Mouse (Mus musculus) ovary, postnatal 36 days (tissue): Measurements from ENCODE around the gene Ehd4.
A peak's percentile ranks its signal among the peaks of the same experiment; 100 is the strongest.

ENCODE experiments used
- DNase-seq: peaks from one replicate; pipeline ENCODE4 v3.0.0; 2022; ENCODE audit warnings: low spot score, mixed read lengths

The Ehd4 gene

GRCm38 (mm10) chr2:120108077-120108476, 46.3 kb downstream of the Ehd4 start:
- no peak for DNase-seq

- no peak for DNase-seq
Measured at GRCm38 (mm10) chr2:120107446-120107845, 47.0 kb downstream of the Ehd4 start.

GRCm38 (mm10) chr2:120106397-120106973, 47.9 kb downstream of the Ehd4 start:
- DNase-seq, result no peak

GRCm38 (mm10) chr2:120105861-120106260, 48.5 kb downstream of the Ehd4 start:
- DNase-seq, result no peak

- peak; percentile 36 for DNase-seq
Measured at GRCm38 (mm10) chr2:120102881-120103280, 51.5 kb downstream of the Ehd4 start.

- DNase-seq, result no peak
Measured at GRCm38 (mm10) chr2:120102450-120102849, 52.0 kb downstream of the Ehd4 start.

- no peak for DNase-seq
Measured at GRCm38 (mm10) chr2:120101961-120102360, 52.4 kb downstream of the Ehd4 start.

GRCm38 (mm10) chr2:120099886-120100285, 54.5 kb downstream of the Ehd4 start:
- no peak for DNase-seq

- no peak for DNase-seq
Measured at GRCm38 (mm10) chr2:120099263-120099662, 55.1 kb downstream of the Ehd4 start.

GRCm38 (mm10) chr2:120098781-120099202, 55.6 kb downstream of the Ehd4 start:
- no peak for DNase-seq

- no peak for DNase-seq
Measured at GRCm38 (mm10) chr2:120097868-120098267, 56.5 kb downstream of the Ehd4 start.

- DNase-seq, result no peak
Measured at GRCm38 (mm10) chr2:120096711-120097110, 57.7 kb downstream of the Ehd4 start.

GRCm38 (mm10) chr2:120096191-120096590, 58.2 kb downstream of the Ehd4 start:
- DNase-seq, result no peak

GRCm38 (mm10) chr2:120095171-120095570, 59.2 kb downstream of the Ehd4 start:
- DNase-seq, result no peak

GRCm38 (mm10) chr2:120093671-120094430, 60.6 kb downstream of the Ehd4 start:
- DNase-seq, result peak; percentile 46

GRCm38 (mm10) chr2:120090979-120091378, 63.4 kb downstream of the Ehd4 start:
- no peak for DNase-seq

- no peak for DNase-seq
Measured at GRCm38 (mm10) chr2:120087897-120088296, 66.5 kb downstream of the Ehd4 start.

GRCm38 (mm10) chr2:120087391-120087790, 67.0 kb downstream of the Ehd4 start:
- no peak for DNase-seq

- no peak for DNase-seq
Measured at GRCm38 (mm10) chr2:120086038-120086437, 68.4 kb downstream of the Ehd4 start.

GRCm38 (mm10) chr2:120084593-120085361, 69.6 kb downstream of the Ehd4 start:
- peak; percentile 50 for DNase-seq

GRCm38 (mm10) chr2:120082416-120082815, 72.0 kb downstream of the Ehd4 start:
- no peak for DNase-seq

- peak; percentile 69 for DNase-seq
Measured at GRCm38 (mm10) chr2:120076076-120076705, 78.2 kb downstream of the Ehd4 start.
